In the genomic region with DNA sequence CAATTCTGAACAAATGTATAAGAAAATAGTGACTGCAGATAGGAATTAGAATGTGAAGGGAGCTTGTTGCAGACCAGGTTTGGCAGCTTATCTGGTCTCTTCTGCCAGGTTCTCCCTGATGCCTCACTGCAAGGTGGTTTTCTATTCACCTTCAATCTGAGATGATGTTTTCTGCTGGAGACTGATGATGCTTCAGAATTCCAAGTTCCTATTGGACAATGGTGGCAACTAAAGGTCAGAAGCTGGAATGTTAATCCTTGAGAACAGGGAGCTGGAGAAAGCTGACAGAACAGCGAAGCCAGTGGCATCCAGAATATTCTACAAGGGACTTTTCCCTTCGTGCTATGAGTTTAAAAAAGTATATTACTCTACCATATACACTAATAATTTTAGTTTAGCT, we compare ENCODE assay signal across 9 mouse cellular contexts. TPM values are rescaled to one million over a fixed set of nuclear protein-coding genes. Genes with fewer than 3 reads are reported as not detected.
DNase-seq lines count a peak whose midpoint lies in the region; ATAC-seq and TF ChIP-seq lines count a peak whose summit lies in the region.
"Had no signal": no experiment of that assay in that cellular context is flagged by ENCODE, and none has a peak within 500 bp of the region (broad histone marks: within the 10 kb centered on the region; RNA-seq: fewer than 3 reads in every experiment).

No protein-coding gene starts in this region.

- H3K9me3 ChIP-seq in kidney, embryonic 14.5 days (ENCODE audit: control insufficient read depth, low read length), result no peaks in the 10 kb centered on the region
- no peaks in the 10 kb centered on the region for H3K9me3 ChIP-seq in lung, postnatal 0 days (ENCODE audit: low read length)

- H3K36me3 ChIP-seq in kidney, embryonic 14.5 days (ENCODE audit: control insufficient read depth, insufficient read depth, low read length), result no peaks in the 10 kb centered on the region
- H3K36me3 ChIP-seq in lung, postnatal 0 days (ENCODE audit: insufficient read depth, low read length), result no peaks in the 10 kb centered on the region

- DNase-seq in kidney, adult 18-20 months, result peak; percentile 32
- peak; percentile 64 for DNase-seq in ES-CJ7 (ENCODE audit: low read depth, low spot score)
- peak; percentile 46 for DNase-seq in adrenal gland, postnatal 14 days
- DNase-seq in lung, postnatal 0 days (ENCODE audit: low spot score), result peak; percentile 24
- no peak for DNase-seq in spleen, adult 12 weeks (ENCODE audit: low spot score)
- no peak for DNase-seq in neural tube, embryonic 10.5 days (ENCODE audit: extremely low spot score, low spot score)

- ATAC-seq in kidney, embryonic 14.5 days (ENCODE audit: low FRiP score, low TSS enrichment), result no peak
- ATAC-seq in lung, postnatal 0 days, result no peak

- H3K4me3 ChIP-seq in kidney, embryonic 14.5 days (ENCODE audit: low read length), result no peak overlapping the region
- no peak overlapping the region for H3K4me3 ChIP-seq in lung, postnatal 0 days (ENCODE audit: low read depth, low read length)

- H3K4me1 ChIP-seq in kidney, embryonic 14.5 days (ENCODE audit: control insufficient read depth, insufficient read depth, low read length), result no peaks in the 10 kb centered on the region
- no peaks in the 10 kb centered on the region for H3K4me1 ChIP-seq in lung, postnatal 0 days (ENCODE audit: insufficient read depth, low read depth, low read length)

- H3K9ac ChIP-seq in kidney, embryonic 14.5 days (ENCODE audit: low read depth, low read length), result no peak overlapping the region
- no peak overlapping the region for H3K9ac ChIP-seq in lung, postnatal 0 days (replicated peaks; ENCODE audit: low read depth)

- 29% methylated on average over 2 of the region's 2 CpGs for WGBS in kidney, embryonic 14.5 days
- 41% methylated on average over 2 of the region's 2 CpGs for WGBS in lung, postnatal 0 days

- no peak overlapping the region for H3K27ac ChIP-seq in kidney, embryonic 14.5 days (ENCODE audit: low read depth, low read length)
- no peak overlapping the region for H3K27ac ChIP-seq in lung, postnatal 0 days (ENCODE audit: low read length)
- H3K27ac ChIP-seq: macrophage had no signal

- TF ChIP-seq CTCF in lung, postnatal 0 days (IDR thresholded peaks at IDR 0.05), result no peak

- H3K27me3 ChIP-seq in kidney, embryonic 14.5 days (ENCODE audit: control insufficient read depth, insufficient read depth, low read length), result no peaks in the 10 kb centered on the region; the same call in 1 of the 2 replicates
- no peaks in the 10 kb centered on the region; the same call in 1 of the 2 replicates for H3K27me3 ChIP-seq in lung, postnatal 0 days (replicated peaks; ENCODE audit: insufficient read depth, low read length)

- H3K4me2 ChIP-seq in kidney, embryonic 14.5 days (replicated peaks; ENCODE audit: low read depth, low read length), result no peak overlapping the region
- no peak overlapping the region for H3K4me2 ChIP-seq in lung, postnatal 0 days (replicated peaks; ENCODE audit: low read depth, low read length)

- TF ChIP-seq EP300 in lung, postnatal 0 days (IDR thresholded peaks at IDR 0.05), result no peak

RNA-seq across cellular contexts. Expression of gene Ubd, which starts 3.0 kb away (rescaled TPM):
- polyA plus RNA-seq in kidney, embryonic 14.5 days (2014; fragmentation: Nextera tagmentation; extraction: Ambion mirVana), result not detected in 2 replicates
- 3.4 TPM in 1 of 2 replicates, not detected in the other for total RNA-seq in adrenal gland, postnatal 14 days (2021)
- polyA plus RNA-seq in lung, postnatal 0 days (2015; fragmentation: Nextera tagmentation; extraction: Ambion mirVana), result not detected in 2 replicates
- polyA plus RNA-seq: macrophage had no signal

RNA-seq across cellular contexts. Expression of gene Olfr94, which starts 10.1 kb away (rescaled TPM):
- polyA plus RNA-seq in kidney, embryonic 14.5 days (2014; fragmentation: Nextera tagmentation; extraction: Ambion mirVana), result not detected in 2 replicates
- total RNA-seq in adrenal gland, postnatal 14 days (2021), result not detected in 2 replicates
- polyA plus RNA-seq in lung, postnatal 0 days (2015; fragmentation: Nextera tagmentation; extraction: Ambion mirVana), result not detected in 2 replicates
- total RNA-seq: heart, postnatal 14 days had no signal
- polyA plus RNA-seq: macrophage had no signal

RNA-seq across cellular contexts. Expression of gene Olfr95, which starts 22.2 kb away (rescaled TPM):
- polyA plus RNA-seq in kidney, embryonic 14.5 days (2014; fragmentation: Nextera tagmentation; extraction: Ambion mirVana), result not detected in 2 replicates
- total RNA-seq in adrenal gland, postnatal 14 days (2021), result not detected in 2 replicates
- polyA plus RNA-seq in lung, postnatal 0 days (2015; fragmentation: Nextera tagmentation; extraction: Ambion mirVana), result not detected in 2 replicates
- total RNA-seq: heart, postnatal 14 days had no signal
- polyA plus RNA-seq: macrophage had no signal

RNA-seq across cellular contexts. Expression of gene Olfr96, which starts 29.2 kb away (rescaled TPM):
- polyA plus RNA-seq in kidney, embryonic 14.5 days (2014; fragmentation: Nextera tagmentation; extraction: Ambion mirVana), result not detected in 2 replicates
- not detected in 2 replicates for total RNA-seq in adrenal gland, postnatal 14 days (2021)
- polyA plus RNA-seq in lung, postnatal 0 days (2015; fragmentation: Nextera tagmentation; extraction: Ambion mirVana), result not detected in 2 replicates
- total RNA-seq: heart, postnatal 14 days had no signal
- polyA plus RNA-seq: macrophage had no signal

RNA-seq across cellular contexts. Expression of gene Olfr93, which starts 29.4 kb away (rescaled TPM):
- not detected in 2 replicates for polyA plus RNA-seq in kidney, embryonic 14.5 days (2014; fragmentation: Nextera tagmentation; extraction: Ambion mirVana)
- total RNA-seq in adrenal gland, postnatal 14 days (2021), result not detected in 2 replicates
- polyA plus RNA-seq in lung, postnatal 0 days (2015; fragmentation: Nextera tagmentation; extraction: Ambion mirVana), result not detected in 2 replicates
- total RNA-seq: heart, postnatal 14 days had no signal
- polyA plus RNA-seq: macrophage had no signal

Comparison
In these comparisons a context has a peak if more than half of its experiments do, and no peak if none do; other contexts are left out.
1. DNase-seq: peak in kidney, adult 18-20 months (single experiment), ES-CJ7 (single experiment), adrenal gland, postnatal 14 days (single experiment) and lung, postnatal 0 days (single experiment); none in spleen, adult 12 weeks (single experiment) and neural tube, embryonic 10.5 days (single experiment).